Mouse (Mus musculus) kidney, adult 2 months (tissue): ENCODE results near the gene Dnlz.

Experiments used
- CTCF ChIP-seq: fragments of 200-500 bp; conservative IDR thresholded peaks from 2 replicates; pipeline ENCODE4 v1.5.1; 2011; ENCODE audit warnings: low read depth, mild to moderate bottlenecking, control low read depth, low read length, moderate library complexity, mixed read lengths; ENCODE audit not compliant: insufficient read depth, insufficient read length
- POLR2A ChIP-seq: fragments of 200-500 bp; IDR thresholded peaks from one replicate; pipeline ENCODE4 v1.6.1; 2011; ENCODE audit warnings: low read depth, low read length, control low read depth

GRCm38 (mm10) chr2:26315925-26316311 lies 36.0 kb downstream of the Dnlz start:
- TF ChIP-seq CTCF (no peak), POLR2A (no peak)
